Mouse (Mus musculus) olfactory bulb, adult 2 months (tissue): ENCODE results near the gene Pak2.

Source experiments
- CTCF ChIP-seq: fragments of 200-500 bp; IDR thresholded peaks from 2 replicates; pipeline ENCODE4 v1.5.1; 2012; ENCODE audit warnings: low read depth, mild to moderate bottlenecking, low read length, moderate library complexity; ENCODE audit not compliant: insufficient read depth
- POLR2A ChIP-seq: fragments of 200-500 bp; IDR thresholded peaks from 2 replicates; pipeline ENCODE4 v1.6.1; 2012; ENCODE audit warnings: mild to moderate bottlenecking, low read depth, low read length, moderate library complexity; ENCODE audit not compliant: insufficient read depth

DNA sequence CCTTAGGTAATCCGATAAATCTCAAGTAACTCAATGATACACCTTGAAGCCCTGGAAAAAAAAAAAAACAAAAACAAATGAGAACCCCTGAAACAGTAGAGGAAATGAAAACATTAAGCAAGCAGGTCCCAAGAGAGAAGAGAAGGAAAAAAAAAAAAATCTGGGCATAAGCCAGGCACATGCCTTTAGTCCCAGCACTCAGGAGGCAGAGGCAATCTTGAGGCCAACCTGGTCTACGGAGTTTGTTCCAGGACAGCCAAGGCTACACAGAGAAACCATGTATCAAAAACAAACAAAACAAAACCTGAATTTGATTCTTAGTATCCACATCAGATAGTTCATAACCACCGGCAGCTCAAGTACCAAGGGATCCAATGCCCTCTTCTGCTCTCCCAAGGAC lies 74.4 kb downstream of the Pak2 start:
- TF ChIP-seq CTCF = no peak
- no peak for TF ChIP-seq POLR2A
